Mouse (Mus musculus) liver, adult 2 months (tissue): ENCODE measurements at regions not wholly inside any gene's neighbourhood (a gene's known extent, or its start where the extent isn't known, plus 50 kb on each side); places are given as distances from the start of the nearest gene placed in this dataset.

Experiments used
- CTCF ChIP-seq: fragments of 200-500 bp; IDR thresholded peaks from 2 replicates; pipeline ENCODE4 v1.5.1; 2011; ENCODE audit warnings: low read depth, low read length, control low read depth
- POLR2A ChIP-seq: fragments of 200-500 bp; IDR thresholded peaks from 2 replicates; pipeline ENCODE4 v1.6.1; 2011; ENCODE audit warnings: low read length, control low read depth; ENCODE audit not compliant: insufficient read depth; ENCODE audit errors: extremely low read depth

GRCm38 (mm10) chr6:73377884-73378283 is 91.6 kb downstream of the 4931417E11Rik start:
- no peak for TF ChIP-seq POLR2A
- no peak for TF ChIP-seq CTCF
